ENCODE assay signal across 7 mouse cellular contexts in the genomic region with DNA sequence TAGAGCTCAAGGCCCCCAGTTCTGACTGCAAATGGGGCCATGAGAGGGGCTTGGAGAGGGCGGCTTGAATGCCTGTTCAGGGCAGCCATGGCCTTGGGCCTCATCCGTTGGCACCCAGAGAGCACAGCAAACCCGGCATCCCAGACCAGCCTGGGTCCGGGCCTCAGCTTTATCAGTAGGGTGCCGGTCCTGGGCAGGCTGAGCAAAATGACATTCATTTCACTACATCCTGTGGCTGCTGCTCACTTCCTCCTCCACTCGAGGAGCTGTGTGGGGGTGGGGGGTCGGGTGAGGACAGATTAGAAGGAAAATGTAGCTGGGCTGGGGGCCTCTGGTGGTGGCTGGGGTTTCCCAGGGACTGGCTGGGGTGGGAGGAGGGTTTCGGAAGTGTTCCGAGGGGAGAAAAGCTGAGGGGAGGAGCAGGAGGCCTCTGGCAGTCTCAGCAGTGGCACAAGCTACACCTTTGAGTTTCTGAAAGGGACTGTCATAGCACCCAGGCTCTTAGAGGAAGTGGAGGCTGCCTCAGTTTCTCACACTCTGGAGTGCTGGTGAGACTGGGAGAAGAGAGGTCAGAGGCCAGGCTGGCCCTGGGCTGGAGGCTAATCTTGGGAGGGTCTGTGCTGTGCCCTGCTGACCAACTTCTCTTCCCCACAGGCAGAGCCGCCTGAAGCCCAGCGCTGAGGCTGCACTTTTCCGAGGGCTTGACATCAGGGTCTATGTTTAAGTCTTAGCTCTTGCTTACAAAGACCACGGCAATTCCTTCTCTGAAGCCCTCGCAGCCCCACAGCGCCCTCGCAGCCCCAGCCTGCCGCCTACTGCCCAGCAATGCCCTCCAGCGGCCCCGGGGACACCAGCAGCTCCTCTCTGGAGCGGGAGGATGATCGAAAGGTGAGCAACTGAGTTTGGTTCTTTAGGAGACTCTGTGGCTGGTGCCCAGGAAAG. TPM values are rescaled to one million over a fixed set of nuclear protein-coding genes. Genes with fewer than 3 reads are reported as not detected.
DNase-seq lines count a peak whose midpoint lies in the region; ATAC-seq lines count a peak whose summit lies in the region.

No protein-coding gene starts in this region.

- peak; percentile 67; the same call in 1 of the 2 replicates for ATAC-seq in monocyte, adult 5-6 weeks (replicated peaks; ENCODE audit: insufficient number of reproducible peaks, low FRiP score, low TSS enrichment, poor library complexity, severe bottlenecking)

- DNase-seq in spleen, adult 18-20 months: peak; percentile 32 to 54
- DNase-seq in spleen, adult 12 weeks (ENCODE audit: low spot score): no peak
- peak; percentile 75 for DNase-seq in embryo, embryonic 10 days (ENCODE audit: low spot score)
- peak; percentile 64 to 68 for DNase-seq in heart, postnatal 10 days
- peak; percentile 55 for DNase-seq in liver
- DNase-seq in thymus, postnatal 4 days: peak; percentile 79

- intact Hi-C loops in heart, postnatal 10 days (cut with DNase I): loop anchor here (1.0 kb wide), 1 partner anchor 26 kb away; no protein-coding TSS in a partner anchor

RNA-seq across cellular contexts. Expression of a gene that starts 28.8 kb away (rescaled TPM):
- total RNA-seq in heart, postnatal 10 days (2021): 100 to 1,000 TPM; 105 to 121 TPM
- total RNA-seq in monocyte, adult 5-6 weeks (2017): 13.2 to 31.5 TPM (median 18.2 TPM) in 3 replicates
